Comparison of ENCODE assay signal across 9 mouse cellular contexts in genomic region chr19:55593729-55594444, GRCm38 (mm10).
DNase-seq lines count a peak whose midpoint lies in the region; ATAC-seq and TF ChIP-seq lines count a peak whose summit lies in the region.
"Had no signal": no experiment of that assay in that cellular context is flagged by ENCODE, and none has a peak within 500 bp of the region (broad histone marks: within the 10 kb centered on the region; RNA-seq: fewer than 3 reads in every experiment).

No protein-coding gene starts in this region.

- WGBS in heart, adult 2 months: 83% methylated on average over 16 of the region's 16 CpGs
- 69% methylated on average over 16 of the region's 16 CpGs for WGBS in limb, embryonic 13.5 days
- 61% methylated on average over 16 of the region's 16 CpGs for WGBS in stomach, embryonic 16.5 days

- H3K4me3 ChIP-seq in heart, adult 2 months: no peak overlapping the region
- no peak overlapping the region for H3K4me3 ChIP-seq in limb, embryonic 13.5 days
- H3K4me3 ChIP-seq in stomach, embryonic 16.5 days (replicated peaks; ENCODE audit: low read length): no peak overlapping the region

- H3K9ac ChIP-seq in heart, adult 2 months (ENCODE audit: low read depth, low read length): no peak overlapping the region
- no peak overlapping the region for H3K9ac ChIP-seq in limb, embryonic 13.5 days
- peak overlapping the region; percentile 19 for H3K9ac ChIP-seq in stomach, embryonic 16.5 days (ENCODE audit: low read length)

- intact Hi-C loops in heart, adult 2 months (cut with DNase I): no loop called here

- no peaks in the 10 kb centered on the region for H3K36me3 ChIP-seq in heart, adult 2 months (ENCODE audit: control insufficient read depth, insufficient read depth, low read length)
- H3K36me3 ChIP-seq in limb, embryonic 13.5 days: 0 out of 2 replicates have a peak, but pooled peaks cover 3% of the 10 kb centered on the region
- H3K36me3 ChIP-seq in stomach, embryonic 16.5 days (ENCODE audit: control insufficient read depth, insufficient read depth, low read length): no peaks in the 10 kb centered on the region

- no peak for TF ChIP-seq POLR2A in heart, adult 2 months (IDR thresholded peaks at IDR 0.05; ENCODE audit: insufficient read depth, low read depth, low read length)

- peak; percentile 38; the same call in 1 of the 2 replicates for ATAC-seq in limb, embryonic 13.5 days (ENCODE audit: low FRiP score, low read depth)
- ATAC-seq in stomach, embryonic 16.5 days (ENCODE audit: insufficient read depth, low FRiP score): peak; percentile 24; the same call in 1 of the 2 replicates

- H3K27ac ChIP-seq in heart, adult 2 months: no peak overlapping the region
- H3K27ac ChIP-seq in limb, embryonic 13.5 days: peak overlapping the region; percentile 80
- peak overlapping the region; percentile 48 for H3K27ac ChIP-seq in stomach, embryonic 16.5 days (ENCODE audit: low read length)
- H3K27ac ChIP-seq: macrophage had no signal

- no peaks in the 10 kb centered on the region for H3K79me2 ChIP-seq in heart, adult 2 months (replicated peaks; ENCODE audit: control insufficient read depth, insufficient read depth, low read length)

- peak; percentile 14 for DNase-seq in urinary bladder, postnatal 14 days (ENCODE audit: low spot score)
- no peak for DNase-seq in urinary bladder, postnatal 4 days (ENCODE audit: low spot score in 2 of 2)
- DNase-seq in heart, adult 2 months: peak in 1 of 2 experiments; percentile 53
- DNase-seq in cerebellum, postnatal 25 days: no peak
- no peak for DNase-seq in cerebellum, adult 11-12 months
- DNase-seq in testis, postnatal 14 days (ENCODE audit: low spot score): no peak

- H3K4me2 ChIP-seq in limb, embryonic 13.5 days (replicated peaks): peak overlapping the region; percentile 49
- peak overlapping the region; percentile 29 for H3K4me2 ChIP-seq in stomach, embryonic 16.5 days (ENCODE audit: low read depth, low read length)

- no peak for TF ChIP-seq CTCF in heart, adult 2 months (IDR thresholded peaks at IDR 0.05)

- H3K9me3 ChIP-seq in limb, embryonic 13.5 days: no peaks in the 10 kb centered on the region
- H3K9me3 ChIP-seq in stomach, embryonic 16.5 days (replicated peaks; ENCODE audit: control insufficient read depth, low read length): no peaks in the 10 kb centered on the region

- H3K27me3 ChIP-seq in heart, adult 2 months (ENCODE audit: control insufficient read depth, insufficient read depth, low read length): no peaks in the 10 kb centered on the region
- peaks cover 10% of the 10 kb centered on the region; the same call in 1 of the 2 replicates for H3K27me3 ChIP-seq in limb, embryonic 13.5 days
- H3K27me3 ChIP-seq in stomach, embryonic 16.5 days (ENCODE audit: control insufficient read depth, insufficient read depth, low read length): no peaks in the 10 kb centered on the region

- peaks cover 2% of the 10 kb centered on the region for H3K4me1 ChIP-seq in heart, adult 2 months (ENCODE audit: control insufficient read depth, insufficient read depth, low read length)
- H3K4me1 ChIP-seq in limb, embryonic 13.5 days: peaks cover 82% of the 10 kb centered on the region
- peaks cover 33% of the 10 kb centered on the region for H3K4me1 ChIP-seq in stomach, embryonic 16.5 days (ENCODE audit: control insufficient read depth, insufficient read depth, low read length)

- TF ChIP-seq EP300 in heart, adult 2 months (IDR thresholded peaks at IDR 0.05; ENCODE audit: insufficient read depth, low read depth, low read length): 0 out of 2 replicates have a peak, but pooled peaks have one; percentile 12
